Mouse (Mus musculus) fibroblast of lung, adult 2 months (primary cell): ENCODE results near the gene Plcb4.
A peak's percentile ranks its signal among the peaks of the same experiment; 100 is the strongest.
"Not testable (repeated sequence)": the region's sequence is repeated elsewhere in the genome, so short reads cannot be mapped to it uniquely, and the experiment has no call there.

Source experiments
- DNase-seq: peaks from one replicate; pipeline ENCODE4 v3.0.0-alpha.2; 2011; ENCODE audit warnings: low read depth

Plcb4 gene

DNA sequence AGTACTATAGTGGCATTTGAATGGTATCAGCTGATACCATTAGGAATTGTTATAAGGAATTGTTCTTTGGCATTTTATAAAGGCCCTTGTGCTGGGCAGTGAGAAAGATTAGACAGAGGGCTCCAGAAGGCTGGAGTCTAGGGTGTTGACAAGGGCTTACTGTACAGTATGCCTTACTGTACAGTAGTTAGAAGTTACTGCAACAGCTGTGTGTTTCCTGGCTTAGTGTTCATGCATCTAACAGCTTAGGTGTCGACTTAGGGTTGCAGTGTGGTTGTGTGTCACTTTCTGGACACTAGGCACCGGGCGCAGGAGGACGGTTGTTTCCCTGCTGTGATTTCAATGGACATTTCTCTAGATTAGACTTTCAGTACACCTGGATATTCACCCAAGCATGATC lies 57.4 kb downstream of the Plcb4 start:
- no peak for DNase-seq

DNA sequence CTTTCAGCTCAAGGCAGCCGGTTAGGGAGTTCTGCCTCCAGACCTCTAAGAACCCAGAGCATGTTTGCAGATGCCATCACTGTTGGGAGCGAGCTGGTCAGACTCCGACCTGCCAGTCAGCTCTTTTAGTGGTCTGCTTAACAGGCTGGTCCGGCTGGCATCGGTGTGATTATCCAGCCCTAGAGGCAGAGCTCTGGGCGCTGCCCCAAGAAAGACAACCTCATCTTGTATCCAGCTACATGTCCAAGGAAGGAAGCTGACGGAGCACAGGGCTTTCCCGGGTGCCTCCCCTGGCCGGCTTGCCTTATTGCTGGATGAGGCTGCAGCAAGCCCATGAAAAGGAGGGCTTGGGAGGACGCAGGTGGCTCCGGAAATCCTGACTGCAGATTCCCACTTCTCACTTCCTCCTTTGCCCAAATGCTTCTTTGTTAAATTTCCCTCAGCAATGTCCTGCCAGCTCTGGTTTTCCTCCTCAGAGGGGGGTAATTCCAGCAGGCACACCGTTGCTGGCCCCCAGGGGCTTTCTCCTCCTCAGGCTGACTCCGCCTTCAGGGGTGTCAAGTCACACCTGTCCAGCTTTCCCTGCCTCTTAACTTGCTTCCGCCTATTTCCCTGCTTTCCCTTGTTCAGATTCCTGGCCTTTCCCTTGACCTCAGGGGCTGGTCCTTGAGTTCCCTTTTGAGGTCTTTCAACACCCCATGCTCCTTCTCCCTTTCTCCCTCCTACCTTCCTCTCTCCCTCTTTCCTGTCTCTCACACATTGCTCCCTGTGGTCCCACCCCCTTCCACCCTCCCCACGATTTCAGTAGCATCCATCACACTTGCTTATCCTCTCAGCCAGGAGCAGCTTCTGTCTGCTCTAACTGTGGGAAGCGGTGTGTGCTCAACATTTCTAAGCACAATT lies 58.7 kb downstream of the Plcb4 start:
- no peak for DNase-seq

DNA sequence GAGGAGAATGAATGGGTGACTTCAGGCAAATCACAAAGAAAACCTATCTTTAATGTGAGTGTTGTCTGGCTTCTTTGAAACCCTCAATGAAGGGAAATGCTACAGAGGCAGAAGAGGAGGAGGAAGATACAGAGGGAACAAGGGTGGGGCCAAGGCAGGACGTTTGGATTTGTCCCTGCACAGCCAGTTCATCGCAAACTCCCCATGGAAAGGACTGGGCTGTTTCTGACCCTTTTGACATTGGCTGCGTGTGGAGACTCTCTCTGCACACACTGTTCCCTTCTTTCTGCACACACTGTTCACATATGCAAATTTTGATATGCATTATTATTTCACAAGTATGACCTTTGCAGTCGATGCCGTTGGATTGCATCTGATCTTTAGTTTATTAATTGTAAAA lies 63.3 kb downstream of the Plcb4 start:
- no peak for DNase-seq

DNA sequence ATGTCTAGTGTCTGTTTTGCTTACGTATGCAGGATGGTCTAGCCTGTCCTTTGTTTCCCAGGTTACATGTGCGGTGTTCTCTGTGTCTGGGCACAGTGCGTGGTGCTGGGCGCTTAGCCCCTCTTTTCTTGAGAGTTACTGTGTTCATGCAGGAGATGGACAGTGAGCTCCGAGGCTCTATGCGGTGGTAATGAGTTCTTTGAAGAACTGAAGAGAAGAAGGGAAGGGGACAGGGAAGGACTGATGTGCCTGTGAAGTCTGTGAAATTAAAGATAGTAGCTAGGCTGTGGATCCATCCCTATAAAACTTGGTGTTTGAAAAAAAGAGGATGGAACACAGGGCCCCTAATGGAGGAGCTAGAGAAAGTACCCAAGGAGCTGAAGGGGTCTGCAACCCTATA lies 64.6 kb downstream of the Plcb4 start:
- DNase-seq = no peak

DNA sequence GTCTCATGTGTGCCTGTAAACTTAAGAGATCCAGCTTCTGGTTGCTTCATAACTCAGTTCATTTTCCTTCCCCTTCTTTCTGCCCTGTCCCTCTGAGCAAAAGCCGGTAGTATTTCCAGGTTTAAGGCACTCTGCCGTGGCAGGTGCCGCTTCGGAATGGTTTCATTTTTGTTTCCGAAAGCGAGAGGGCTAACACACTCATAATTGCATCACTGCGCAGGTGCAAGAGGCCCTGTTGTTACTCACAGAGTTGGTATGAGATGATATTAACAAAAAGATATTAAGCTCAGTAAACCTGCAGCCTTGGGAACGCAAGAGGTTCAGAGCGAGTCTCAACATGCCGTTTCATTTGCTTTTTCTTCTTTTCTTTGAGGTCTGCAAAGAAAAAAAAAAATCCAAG lies 65.7 kb downstream of the Plcb4 start:
- DNase-seq = no peak

DNA sequence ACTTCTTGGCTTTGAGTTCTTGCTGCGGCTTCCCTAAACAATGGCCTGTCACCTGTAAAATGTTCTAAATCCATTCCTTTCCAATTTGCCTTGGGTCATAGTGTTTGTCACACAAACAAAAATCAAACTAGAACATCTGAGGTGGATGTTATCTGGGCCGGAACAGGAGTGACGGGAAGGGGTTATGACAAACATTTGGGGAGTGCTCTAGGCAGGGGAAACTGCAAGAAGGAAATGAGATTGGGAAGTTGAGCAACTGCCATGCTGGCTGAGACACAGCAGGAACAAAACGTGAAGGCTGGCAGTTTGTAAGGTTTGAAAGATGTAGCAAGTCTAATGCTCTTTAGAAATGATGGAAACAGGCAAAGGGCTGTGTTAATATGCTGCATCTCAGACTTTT lies 66.6 kb downstream of the Plcb4 start:
- no peak for DNase-seq

DNA sequence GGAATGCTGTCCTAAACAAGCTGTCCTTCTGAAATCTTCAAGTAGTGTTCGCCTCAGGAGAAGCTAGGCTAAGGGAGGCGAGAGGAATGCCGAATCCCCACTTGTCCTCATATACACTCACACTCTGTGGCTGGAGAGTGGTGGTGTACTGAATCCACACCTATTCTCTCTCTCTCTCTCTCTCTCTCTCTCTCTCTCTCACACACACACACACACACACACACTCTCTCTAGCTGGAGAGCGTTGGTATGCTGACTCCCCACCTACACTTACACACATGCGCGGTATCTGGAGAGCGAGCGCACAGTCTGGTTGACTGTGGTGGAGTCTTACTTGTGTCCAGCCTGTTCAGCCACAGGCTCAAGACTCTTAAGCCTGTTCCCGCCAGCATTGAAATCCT lies 68.3 kb downstream of the Plcb4 start:
- DNase-seq = no peak

DNA sequence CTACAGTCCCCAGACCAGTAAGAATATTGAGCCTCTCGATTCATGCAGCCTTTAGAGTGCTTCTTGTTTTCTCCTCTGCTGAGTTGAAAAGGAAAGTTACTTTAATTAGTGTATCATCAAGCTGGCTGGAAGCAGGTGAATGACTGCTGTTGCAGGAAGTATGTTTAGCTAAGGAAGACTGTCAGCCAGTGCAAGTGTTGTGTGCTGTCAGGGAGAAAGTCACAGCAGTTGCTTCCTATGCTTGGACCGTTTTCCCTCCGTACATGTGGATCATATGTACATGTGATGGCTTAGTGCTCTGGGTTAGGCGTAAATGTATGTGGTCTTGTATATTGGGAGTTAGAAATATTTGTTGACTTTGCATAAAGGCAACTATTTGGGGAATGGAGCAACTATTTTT lies 69.1 kb downstream of the Plcb4 start:
- no peak for DNase-seq

DNA sequence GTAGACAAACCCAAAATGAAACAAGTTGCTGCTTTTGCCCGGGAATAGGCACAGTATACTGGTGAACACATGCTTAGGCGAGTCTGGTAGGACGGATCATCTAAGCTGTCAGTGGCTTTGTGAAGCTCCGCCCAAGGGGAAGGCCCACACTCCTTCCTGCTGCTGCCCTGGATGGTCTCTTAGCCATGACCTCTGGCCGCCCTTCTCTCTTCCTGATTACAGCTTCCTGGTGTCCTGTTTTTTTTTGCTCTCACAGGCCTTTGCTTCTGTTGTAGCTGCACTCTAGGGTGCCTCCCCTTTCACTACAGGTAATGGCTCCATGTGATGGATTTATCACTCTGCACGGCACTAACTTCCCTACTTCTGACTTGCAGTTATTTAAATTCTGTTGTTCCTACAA lies 72.8 kb downstream of the Plcb4 start:
- DNase-seq = no peak

DNA sequence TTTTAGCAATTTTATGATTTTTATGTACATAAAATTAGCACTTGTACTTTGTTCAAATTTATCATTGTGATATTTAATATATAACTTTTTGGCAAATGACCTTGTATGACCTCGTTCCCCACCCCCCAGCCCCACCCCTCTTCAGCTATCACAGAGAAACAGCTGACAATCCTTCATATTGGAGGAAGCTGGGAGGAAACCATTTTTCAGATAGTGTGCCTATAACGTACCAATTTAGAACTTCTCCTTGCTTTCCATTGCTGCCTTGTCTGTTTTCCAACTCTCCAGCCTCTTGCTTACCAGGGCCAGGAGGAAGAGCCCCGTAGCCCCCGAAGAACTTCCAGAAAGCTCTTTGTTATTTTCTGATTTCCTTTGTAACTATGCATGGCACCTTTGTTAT lies 73.8 kb downstream of the Plcb4 start:
- no peak for DNase-seq

DNA sequence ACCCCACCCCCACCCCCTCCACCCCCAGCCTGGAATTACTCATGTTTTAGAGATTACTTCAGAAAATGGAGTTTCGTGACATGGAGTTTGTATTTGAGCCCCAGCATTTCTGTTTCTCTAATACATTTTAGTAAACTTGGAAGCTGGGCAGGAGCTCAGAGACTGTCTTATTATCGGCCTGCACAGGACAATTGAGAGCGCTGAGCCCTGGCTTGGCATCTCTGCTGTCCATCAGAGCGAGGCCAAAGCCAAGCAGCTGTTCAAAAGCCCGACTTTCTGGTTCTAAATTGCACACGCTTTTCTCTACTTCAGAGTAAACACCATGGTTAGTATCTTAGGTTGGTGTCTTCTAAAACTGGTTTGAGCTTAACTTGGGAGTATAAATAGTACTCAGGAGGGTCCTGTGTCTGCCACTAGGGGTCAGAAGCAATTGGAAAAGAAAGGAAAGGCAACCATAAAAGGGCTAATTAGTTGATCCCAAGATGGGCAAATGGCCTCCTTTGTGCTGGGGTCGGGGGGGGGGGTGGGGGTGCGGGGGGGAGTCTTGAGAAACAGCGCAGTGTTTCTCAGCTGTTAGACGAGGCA lies 75.2 kb downstream of the Plcb4 start:
- no peak for DNase-seq

DNA sequence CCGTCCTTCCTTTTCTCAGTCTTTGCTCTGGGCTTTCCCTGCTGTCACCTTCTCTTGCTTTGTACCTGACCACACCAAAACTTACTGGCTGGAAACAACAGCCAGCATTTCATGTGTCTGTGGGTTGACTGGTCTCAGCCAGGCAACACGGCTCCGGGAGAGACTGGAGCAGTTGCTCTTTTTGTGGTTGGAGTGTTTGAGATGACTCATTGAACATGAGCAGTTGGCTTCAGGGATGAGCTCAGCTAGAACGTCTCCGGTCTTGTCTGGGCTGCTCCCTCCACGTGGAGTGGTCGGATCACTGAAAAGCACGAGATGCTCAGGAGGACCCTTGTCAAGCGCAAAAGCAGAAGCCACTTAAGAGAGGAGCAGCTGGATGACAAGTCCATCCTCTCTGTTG lies 78.7 kb downstream of the Plcb4 start:
- DNase-seq = peak; percentile 53

DNA sequence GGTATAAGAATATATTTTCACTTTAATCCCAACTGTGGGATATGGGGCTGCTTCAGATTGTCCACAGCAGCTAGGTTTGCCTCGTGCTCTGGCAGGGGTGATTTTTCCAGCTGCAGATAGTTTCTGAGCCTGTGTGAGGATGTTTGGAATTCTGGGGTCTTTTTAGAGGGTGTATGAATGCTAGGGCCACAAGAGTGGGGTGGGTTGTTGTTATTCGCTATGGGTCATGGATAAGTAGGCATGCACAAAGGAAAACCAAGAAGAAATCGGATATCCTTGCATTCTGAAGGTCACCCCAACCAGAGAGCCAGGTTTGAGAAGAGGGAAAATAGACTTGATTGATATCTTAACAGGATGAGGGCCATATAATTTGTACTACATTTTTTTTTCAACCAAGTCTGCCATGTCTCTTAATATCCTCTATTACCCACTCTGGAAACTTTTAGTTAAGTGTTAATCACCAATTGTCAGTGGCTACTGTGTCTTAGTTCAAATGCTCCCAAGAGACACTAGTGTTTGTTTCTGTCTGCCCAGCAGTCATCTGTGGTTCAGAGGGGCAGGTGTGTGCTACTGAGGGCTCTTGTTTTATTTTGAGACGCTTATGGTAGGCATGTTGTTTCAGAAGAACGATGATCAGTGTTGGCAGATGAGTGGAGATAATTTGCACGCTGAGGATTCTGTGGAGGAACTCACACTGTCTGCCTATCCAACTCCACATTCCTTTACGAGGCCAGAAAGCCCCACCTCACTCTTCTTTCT lies 79.4 kb downstream of the Plcb4 start:
- DNase-seq = not testable (repeated sequence)

DNA sequence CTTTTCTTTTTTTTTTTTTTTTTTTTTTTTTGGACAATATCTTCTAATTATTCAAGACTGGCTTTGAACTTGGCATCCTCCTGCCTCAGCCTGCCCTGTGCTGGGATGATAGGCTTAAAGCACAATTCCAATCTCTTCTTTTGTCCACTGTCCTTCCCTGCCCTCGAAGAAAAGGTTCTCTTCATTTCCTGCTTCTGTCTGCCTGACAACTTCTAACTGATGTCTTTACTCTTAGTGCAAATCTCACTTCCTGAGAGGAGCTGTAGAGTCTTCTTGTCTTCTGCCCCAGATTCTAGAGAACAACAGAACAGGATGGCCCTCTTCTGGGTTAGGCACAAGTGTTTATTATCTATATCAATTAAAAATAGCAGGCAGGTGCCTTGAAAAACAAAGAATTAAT lies 80.1 kb downstream of the Plcb4 start:
- DNase-seq = no peak

DNA sequence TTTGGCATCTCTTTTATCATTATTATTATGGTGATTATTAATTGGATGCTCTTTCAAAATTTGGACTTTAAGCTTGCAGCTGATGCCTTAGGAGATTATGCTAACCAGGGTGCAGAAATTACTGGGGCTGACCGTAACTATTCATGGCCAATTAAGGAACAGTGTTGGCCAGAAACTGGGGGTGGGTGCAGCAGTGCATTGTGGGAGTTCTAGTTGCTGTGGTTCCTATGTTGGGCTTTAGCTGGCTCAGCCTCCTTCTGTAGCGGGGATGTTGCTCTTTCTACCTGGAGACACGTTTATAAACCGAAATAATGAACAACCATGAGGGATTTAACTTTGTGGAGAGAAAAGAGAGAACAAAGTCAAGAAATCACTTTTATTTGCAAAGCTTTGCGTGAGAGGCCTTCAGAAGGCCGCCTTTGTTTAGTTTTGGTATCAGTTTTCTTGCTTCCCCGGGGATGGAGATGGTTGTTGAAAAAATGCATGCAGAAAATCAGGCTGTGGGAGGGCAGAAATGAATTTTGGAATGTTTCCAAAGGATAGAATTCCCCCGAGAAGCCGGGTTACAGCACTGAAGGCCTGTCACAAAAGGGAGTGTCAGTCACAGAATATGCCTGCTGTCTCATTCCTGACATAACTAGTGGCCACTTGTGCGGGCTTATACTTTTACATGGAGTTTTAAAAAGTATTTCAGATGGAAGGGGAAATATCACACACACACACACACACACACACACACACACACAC lies 84.3 kb downstream of the Plcb4 start:
- no peak for DNase-seq

DNA sequence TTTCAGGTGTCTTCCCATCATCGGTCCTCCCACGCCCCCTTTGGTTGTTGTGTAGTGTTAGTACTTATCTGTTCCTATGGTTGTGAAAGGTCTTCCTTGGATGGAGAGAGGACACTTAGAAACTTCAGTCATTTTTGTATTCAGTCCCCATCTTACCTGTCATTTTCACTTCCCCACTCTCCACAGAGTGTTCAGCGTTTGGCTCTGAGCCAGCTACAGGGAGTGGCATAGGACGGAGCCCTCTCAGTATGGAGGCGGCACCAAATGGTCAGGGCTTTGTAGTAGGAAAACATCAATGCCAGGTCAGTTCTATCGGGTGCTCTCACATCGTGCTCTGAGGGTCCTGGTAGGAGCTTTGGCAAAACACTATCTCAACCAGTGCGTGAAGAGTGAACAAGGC lies 85.9 kb downstream of the Plcb4 start:
- no peak for DNase-seq

DNA sequence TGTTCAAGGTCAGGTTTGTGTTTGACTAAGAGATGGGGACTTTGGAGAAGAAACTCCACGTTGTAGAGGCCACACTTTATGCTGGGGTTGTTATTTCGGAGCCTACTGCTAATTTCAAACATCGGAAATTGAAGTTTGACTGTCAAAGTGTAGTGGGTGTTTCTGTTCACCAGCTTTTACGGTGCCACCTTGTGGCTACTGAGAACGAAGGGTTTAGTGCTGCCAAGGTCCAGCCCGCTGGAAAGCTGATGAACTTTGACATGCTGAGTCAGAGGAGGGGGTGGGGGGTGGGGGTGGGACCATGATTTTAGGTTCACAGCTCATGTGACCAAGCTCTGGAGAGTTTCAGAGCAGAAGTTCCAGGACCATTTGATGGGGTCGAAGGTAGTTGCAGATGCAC lies 86.3 kb downstream of the Plcb4 start:
- no peak for DNase-seq

DNA sequence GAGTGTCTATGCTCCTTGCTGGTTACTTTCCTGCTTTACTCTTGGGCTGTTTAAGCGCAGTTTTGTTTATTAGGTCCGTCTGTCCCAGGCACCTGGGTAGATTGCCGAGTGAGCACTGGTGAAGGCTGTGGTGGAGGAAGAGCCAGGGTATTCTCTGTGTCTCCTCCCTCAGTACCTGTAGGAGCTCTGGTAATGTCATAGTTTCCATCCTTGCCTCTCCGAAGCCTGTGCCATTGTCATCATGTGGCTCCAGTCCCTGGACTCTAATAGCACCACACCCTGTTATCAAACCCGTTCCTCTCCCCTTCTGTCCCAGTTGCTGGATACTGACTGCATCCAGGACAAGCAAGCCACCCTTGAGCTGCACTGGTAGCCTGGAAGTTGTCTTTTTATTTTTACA lies 89.6 kb downstream of the Plcb4 start:
- no peak for DNase-seq

DNA sequence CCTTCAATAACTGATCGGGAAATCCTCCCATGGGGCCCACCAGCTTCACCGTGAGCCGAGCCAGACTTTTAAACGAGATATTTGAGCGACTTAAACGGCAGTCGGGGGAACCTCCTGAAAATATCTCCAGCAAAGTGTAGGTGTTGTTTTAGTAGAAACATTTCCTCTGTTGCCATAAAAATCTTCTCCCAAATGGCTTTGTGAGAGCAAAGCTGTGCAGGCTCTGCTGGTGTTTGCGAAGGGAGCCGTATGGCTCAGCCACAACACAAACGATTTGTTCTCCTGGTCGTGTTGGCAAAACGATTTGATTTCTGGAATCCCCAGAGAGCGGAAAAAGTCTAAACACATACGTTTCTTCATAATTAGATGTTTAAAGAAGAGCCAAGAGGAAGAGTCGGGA lies 90.8 kb downstream of the Plcb4 start:
- no peak for DNase-seq

DNA sequence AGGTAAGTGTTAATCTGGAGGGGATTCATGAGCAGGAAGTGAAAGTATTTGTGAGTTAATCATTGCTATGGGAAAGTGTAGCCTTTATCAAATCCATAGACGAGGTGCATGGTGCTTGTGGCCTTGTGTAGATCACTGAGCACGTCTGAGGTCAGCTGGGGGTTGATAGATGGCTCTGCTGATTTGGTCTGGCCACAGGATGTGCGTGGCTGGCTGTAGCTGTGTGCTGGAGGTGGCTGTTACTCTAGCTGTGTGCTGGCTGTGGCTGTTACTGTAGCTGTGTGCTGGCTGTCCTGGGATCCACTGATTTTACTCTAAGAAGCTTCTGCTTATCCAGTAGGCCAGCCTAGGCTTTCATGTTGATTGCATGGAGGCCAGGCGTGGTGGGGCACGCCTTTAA lies 91.9 kb downstream of the Plcb4 start:
- DNase-seq = no peak

DNA sequence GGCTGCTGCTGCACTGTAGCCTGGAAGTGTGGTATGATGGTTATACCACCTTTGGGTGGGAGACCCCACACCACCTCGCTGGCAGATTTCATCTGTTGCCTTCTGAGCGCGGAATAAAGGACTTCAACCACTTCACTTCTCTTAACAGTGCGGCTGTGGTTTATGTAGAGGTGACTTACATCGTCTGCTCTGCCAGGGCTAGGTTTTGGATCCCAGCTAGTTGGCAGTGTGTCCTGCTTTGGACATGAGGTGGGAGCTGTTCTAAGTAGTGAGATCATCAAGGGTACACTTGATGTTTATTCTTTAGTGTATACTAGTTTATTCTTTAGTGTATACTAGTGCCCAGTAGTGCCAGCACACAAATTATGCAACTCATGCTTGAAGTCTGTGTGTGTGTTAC lies 97.0 kb downstream of the Plcb4 start:
- DNase-seq = no peak

DNA sequence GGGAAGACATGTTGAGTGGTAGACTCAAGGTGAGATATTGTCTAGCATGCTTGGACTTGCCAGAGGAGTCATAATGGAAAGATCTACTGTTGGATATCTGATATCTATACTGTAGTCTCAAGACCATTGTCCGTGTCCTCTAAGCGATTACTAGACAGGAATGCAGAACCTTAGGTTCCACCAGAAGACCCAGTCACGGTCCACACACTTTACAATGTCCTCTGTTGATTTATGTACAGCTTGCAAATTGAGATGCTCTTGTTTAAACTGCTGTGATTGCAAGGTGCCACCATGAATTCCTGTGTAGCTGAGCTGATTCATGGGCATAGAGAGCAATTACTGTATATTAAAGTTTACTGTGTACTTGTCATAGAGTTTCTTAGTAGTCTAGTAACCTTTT lies 98.7 kb downstream of the Plcb4 start:
- no peak for DNase-seq
